ENCODE assay signal across 27 mouse cellular contexts in genomic region chr7:30436879-30437278, GRCm38 (mm10). TPM values are rescaled to one million over a fixed set of nuclear protein-coding genes. Genes with fewer than 3 reads are reported as not detected.
DNase-seq lines count a peak whose midpoint lies in the region; ATAC-seq and TF ChIP-seq lines count a peak whose summit lies in the region.
"Had no signal": no experiment of that assay in that cellular context is flagged by ENCODE, and none has a peak within 500 bp of the region (broad histone marks: within the 10 kb centered on the region; RNA-seq: fewer than 3 reads in every experiment).

No protein-coding gene starts in this region.

- TF ChIP-seq POLR2A in CH12.LX (IDR thresholded peaks at IDR 0.05; ENCODE audit: low read depth, low read length), result no peak

- no peak overlapping the region for H3K9ac ChIP-seq in lung, embryonic 14.5 days
- H3K9ac ChIP-seq in CH12.LX (ENCODE audit: insufficient read depth, low read depth), result no peak overlapping the region
- no peak overlapping the region for H3K9ac ChIP-seq in intestine, embryonic 15.5 days
- H3K9ac ChIP-seq in forebrain, embryonic 11.5 days (ENCODE audit: low read length), result no peak overlapping the region
- H3K9ac ChIP-seq: forebrain, embryonic 13.5 days; liver, embryonic 12.5 days; lung, embryonic 15.5 days; midbrain, embryonic 13.5 days; stomach, embryonic 15.5 days had no signal

- 15% methylated on average over 10 of the region's 10 CpGs for WGBS in lung, embryonic 14.5 days
- 29% methylated on average over 10 of the region's 10 CpGs for WGBS in intestine, embryonic 15.5 days
- 16% methylated on average over 10 of the region's 10 CpGs for WGBS in forebrain, embryonic 11.5 days

- H3K27me3 ChIP-seq in lung, embryonic 14.5 days (ENCODE audit: insufficient read depth, low read length), result no peaks in the 10 kb centered on the region
- H3K27me3 ChIP-seq in CH12.LX (replicated peaks), result peaks cover 70% of the 10 kb centered on the region
- peaks cover 63% of the 10 kb centered on the region for H3K27me3 ChIP-seq in megakaryocyte, embryonic 14.5 days (replicated peaks)
- peaks cover 4% of the 10 kb centered on the region; the same call in 1 of the 2 replicates for H3K27me3 ChIP-seq in intestine, embryonic 15.5 days (replicated peaks)
- no peaks in the 10 kb centered on the region for H3K27me3 ChIP-seq in forebrain, embryonic 11.5 days (ENCODE audit: control insufficient read depth, insufficient read depth, low read length)
- H3K27me3 ChIP-seq: lung, embryonic 15.5 days; midbrain, embryonic 13.5 days had no signal

- TF ChIP-seq CTCF in lung, embryonic 14.5 days (IDR thresholded peaks at IDR 0.05; ENCODE audit: low read depth), result no peak
- TF ChIP-seq CTCF in CH12.LX (conservative IDR thresholded peaks at IDR 0.05 in 1 of 2, IDR thresholded peaks at IDR 0.05 in 1 of 2; ENCODE audit: low read depth in 2 of 2, low read length in 2 of 2), result no peak

- no peak for TF ChIP-seq RAD21 in CH12.LX (IDR thresholded peaks at IDR 0.05; ENCODE audit: low read depth, low read length)

- H3K27ac ChIP-seq in lung, embryonic 14.5 days (ENCODE audit: low read depth), result no peak overlapping the region
- no peak overlapping the region for H3K27ac ChIP-seq in CH12.LX (ENCODE audit: insufficient read depth, low read depth)
- H3K27ac ChIP-seq in intestine, embryonic 15.5 days, result no peak overlapping the region
- no peak overlapping the region for H3K27ac ChIP-seq in forebrain, embryonic 11.5 days (ENCODE audit: low read depth, low read length)
- H3K27ac ChIP-seq: forebrain, embryonic 13.5 days; liver, embryonic 12.5 days; lung, embryonic 15.5 days; midbrain, embryonic 13.5 days; stomach, embryonic 15.5 days had no signal

- no peak overlapping the region for H3K4me3 ChIP-seq in lung, embryonic 14.5 days (ENCODE audit: low read depth, low read length)
- H3K4me3 ChIP-seq in CH12.LX (replicated peaks in 1 of 3; ENCODE audit: low read depth in 2 of 3, low read length in 2 of 3, poor library complexity in 1 of 3), result no peak overlapping the region
- peak overlapping the region; percentile 3 for H3K4me3 ChIP-seq in megakaryocyte, embryonic 14.5 days (replicated peaks)
- H3K4me3 ChIP-seq in intestine, embryonic 15.5 days (replicated peaks), result no peak overlapping the region
- no peak overlapping the region for H3K4me3 ChIP-seq in forebrain, embryonic 11.5 days (ENCODE audit: low read depth, low read length)
- H3K4me3 ChIP-seq: forebrain, embryonic 13.5 days; liver, embryonic 12.5 days; lung, embryonic 15.5 days; midbrain, embryonic 13.5 days; stomach, embryonic 15.5 days had no signal

- no peak for ATAC-seq in lung, embryonic 14.5 days (ENCODE audit: insufficient read depth)
- peak; percentile 32 for ATAC-seq in activated CD4-positive, CD25-positive, alpha-beta regulatory T cell, adult 4 months
- ATAC-seq in intestine, embryonic 15.5 days, result no peak
- no peak for ATAC-seq in forebrain, embryonic 11.5 days (replicated peaks; ENCODE audit: low FRiP score)
- ATAC-seq: forebrain, embryonic 13.5 days; hindbrain, embryonic 16.5 days; liver, embryonic 12.5 days; midbrain, embryonic 13.5 days had no signal

- dilution Hi-C loops in CH12.LX (cut with MboI; ENCODE audit: extremely low pct_ligation_motif_present, extremely low pct_unique_long_range_greater_than_20kb, low sequenced_read_pairs), result no loop called here

- H3K4me2 ChIP-seq in lung, embryonic 14.5 days, result no peak overlapping the region
- no peak overlapping the region for H3K4me2 ChIP-seq in CH12.LX (ENCODE audit: insufficient read depth, low read depth, poor library complexity, severe bottlenecking)
- H3K4me2 ChIP-seq in intestine, embryonic 15.5 days (replicated peaks), result no peak overlapping the region
- no peak overlapping the region for H3K4me2 ChIP-seq in forebrain, embryonic 11.5 days (ENCODE audit: low read depth, low read length, severe bottlenecking)
- H3K4me2 ChIP-seq: forebrain, embryonic 13.5 days; liver, embryonic 12.5 days; lung, embryonic 15.5 days; midbrain, embryonic 13.5 days; stomach, embryonic 15.5 days had no signal

- H3K9me3 ChIP-seq in lung, embryonic 14.5 days (ENCODE audit: low read depth, low read length), result no peaks in the 10 kb centered on the region
- H3K9me3 ChIP-seq in CH12.LX (replicated peaks; ENCODE audit: low read length), result no peaks in the 10 kb centered on the region
- H3K9me3 ChIP-seq in megakaryocyte, embryonic 14.5 days, result no peaks in the 10 kb centered on the region
- no peaks in the 10 kb centered on the region for H3K9me3 ChIP-seq in intestine, embryonic 15.5 days
- no peaks in the 10 kb centered on the region for H3K9me3 ChIP-seq in forebrain, embryonic 11.5 days (ENCODE audit: control insufficient read depth, low read length)
- H3K9me3 ChIP-seq: forebrain, embryonic 13.5 days; liver, embryonic 12.5 days; lung, embryonic 15.5 days; midbrain, embryonic 13.5 days; stomach, embryonic 15.5 days had no signal

- no peaks in the 10 kb centered on the region for H3K36me3 ChIP-seq in lung, embryonic 14.5 days (ENCODE audit: insufficient read depth)
- no peaks in the 10 kb centered on the region for H3K36me3 ChIP-seq in CH12.LX (replicated peaks in 1 of 2; ENCODE audit: control insufficient read depth in 1 of 2, insufficient read depth in 1 of 2, low read length in 1 of 2)
- no peaks in the 10 kb centered on the region for H3K36me3 ChIP-seq in megakaryocyte, embryonic 14.5 days (replicated peaks; ENCODE audit: low read length)
- no peaks in the 10 kb centered on the region for H3K36me3 ChIP-seq in intestine, embryonic 15.5 days
- H3K36me3 ChIP-seq in forebrain, embryonic 11.5 days (ENCODE audit: control insufficient read depth, insufficient read depth, low read length), result no peaks in the 10 kb centered on the region
- H3K36me3 ChIP-seq: liver, embryonic 12.5 days; lung, embryonic 15.5 days; stomach, embryonic 15.5 days had no signal

- peak; percentile 7 for DNase-seq in lung, embryonic 14.5 days
- DNase-seq in lung, adult 18-20 months, result no peak
- DNase-seq in CH12.LX (ENCODE audit: extremely low read depth), result no peak
- no peak for DNase-seq in spleen, postnatal 10 days (ENCODE audit: low spot score in 2 of 2)
- no peak for DNase-seq in forebrain, embryonic 11.5 days (ENCODE audit: low spot score)
- DNase-seq: adrenal gland, postnatal 10 days; B cell, adult 2 months; cerebellum, postnatal 14 days; gastrocnemius, postnatal 14 days; kidney, adult 2 months; kidney, postnatal 25 days; lung, postnatal 4 days; thymus, adult 18-20 months had no signal

- no peak for TF ChIP-seq EP300 in CH12.LX (IDR thresholded peaks at IDR 0.05; ENCODE audit: low read length)

- no peaks in the 10 kb centered on the region for H3K4me1 ChIP-seq in lung, embryonic 14.5 days (ENCODE audit: insufficient read depth)
- no peaks in the 10 kb centered on the region for H3K4me1 ChIP-seq in CH12.LX (ENCODE audit: control insufficient read depth in 1 of 2, insufficient read depth in 2 of 2)
- peaks cover 20% of the 10 kb centered on the region for H3K4me1 ChIP-seq in megakaryocyte, embryonic 14.5 days
- H3K4me1 ChIP-seq in intestine, embryonic 15.5 days (replicated peaks), result peaks cover 3% of the 10 kb centered on the region; the same call in 1 of the 2 replicates
- no peaks in the 10 kb centered on the region for H3K4me1 ChIP-seq in forebrain, embryonic 11.5 days (replicated peaks; ENCODE audit: control insufficient read depth, insufficient read depth, low read length)
- H3K4me1 ChIP-seq: forebrain, embryonic 13.5 days; liver, embryonic 12.5 days; stomach, embryonic 15.5 days had no signal

- in situ Hi-C loops in CH12.LX (cut with MboI; ENCODE audit: low pct_ligation_motif_present, low pct_unique_long_range_greater_than_20kb, low sequenced_read_pairs), result loop anchor here (5.0 kb wide), 2 partner anchors 35 to 75 kb away; partner anchors contain the start of gene Lrfn3

- H3K79me2 ChIP-seq in CH12.LX (replicated peaks; ENCODE audit: control insufficient read depth, extremely low read depth, insufficient read depth, poor library complexity, severe bottlenecking), result no peaks in the 10 kb centered on the region

RNA-seq across cellular contexts. Expression of gene Aplp1, which starts 8.5 kb away (rescaled TPM):
- polyA plus RNA-seq in lung, embryonic 14.5 days (2014; fragmentation: Nextera tagmentation; extraction: Ambion mirVana), result 22.3 and 22.6 TPM in 2 replicates
- total RNA-seq in CH12.LX (2012; rRNA removed), result 0.34 and 0.93 TPM in 2 replicates
- total RNA-seq in CH12.LX (2014; rRNA removed), result not detected in 2 replicates
- polyA plus RNA-seq in CH12.LX (2012; ENCODE audit: insufficient read length, low read depth), result 0.10 TPM in 1 of 2 replicates, not detected in the other
- 1 to 10 TPM; 3.0 to 4.3 TPM for polyA plus RNA-seq in activated CD4-positive, CD25-positive, alpha-beta regulatory T cell, adult 4 months (2017; shearing (Covaris generic))
- 2.1 and 5.5 TPM in 2 replicates for polyA plus RNA-seq in megakaryocyte, embryonic 14.5 days (2012; ENCODE audit: insufficient read depth, low replicate concordance)
- polyA plus RNA-seq in intestine, embryonic 15.5 days (2015; fragmentation: Nextera tagmentation; extraction: Ambion mirVana), result 39.0 and 40.8 TPM in 2 replicates
- 99.2 and 108 TPM in 2 replicates for polyA plus RNA-seq in forebrain, embryonic 11.5 days (2014; fragmentation: Nextera tagmentation; extraction: Ambion mirVana)
- total RNA-seq: hematopoietic stem cell, adult 5-6 weeks had no signal

RNA-seq across cellular contexts. Expression of gene Nfkbid, which starts 15.3 kb away (rescaled TPM):
- polyA plus RNA-seq in lung, embryonic 14.5 days (2014; fragmentation: Nextera tagmentation; extraction: Ambion mirVana), result 1.7 and 2.0 TPM in 2 replicates
- total RNA-seq in CH12.LX (2012; rRNA removed), result 133 and 161 TPM in 2 replicates
- total RNA-seq in CH12.LX (2014; rRNA removed), result 131 and 144 TPM in 2 replicates
- polyA plus RNA-seq in CH12.LX (2012; ENCODE audit: insufficient read length, low read depth), result 175 and 197 TPM in 2 replicates
- 10 to 100 TPM; 36.5 to 41.2 TPM for polyA plus RNA-seq in activated CD4-positive, CD25-positive, alpha-beta regulatory T cell, adult 4 months (2017; shearing (Covaris generic))
- 8.3 and 10.0 TPM in 2 replicates for polyA plus RNA-seq in megakaryocyte, embryonic 14.5 days (2012; ENCODE audit: insufficient read depth, low replicate concordance)
- 2.1 and 2.4 TPM in 2 replicates for polyA plus RNA-seq in intestine, embryonic 15.5 days (2015; fragmentation: Nextera tagmentation; extraction: Ambion mirVana)
- 1.3 and 1.6 TPM in 2 replicates for polyA plus RNA-seq in forebrain, embryonic 11.5 days (2014; fragmentation: Nextera tagmentation; extraction: Ambion mirVana)

RNA-seq across cellular contexts. Expression of gene Hcst, which starts 17.2 kb away (rescaled TPM):
- polyA plus RNA-seq in lung, embryonic 14.5 days (2014; fragmentation: Nextera tagmentation; extraction: Ambion mirVana), result 1.5 and 2.0 TPM in 2 replicates
- total RNA-seq in CH12.LX (2012; rRNA removed), result 8.0 and 11.9 TPM in 2 replicates
- total RNA-seq in CH12.LX (2014; rRNA removed), result 6.3 and 11.8 TPM in 2 replicates
- polyA plus RNA-seq in CH12.LX (2012; ENCODE audit: insufficient read length, low read depth), result 11.8 and 11.9 TPM in 2 replicates
- 100 to 1,000 TPM; 433 to 632 TPM for polyA plus RNA-seq in activated CD4-positive, CD25-positive, alpha-beta regulatory T cell, adult 4 months (2017; shearing (Covaris generic))
- polyA plus RNA-seq in megakaryocyte, embryonic 14.5 days (2012; ENCODE audit: insufficient read depth, low replicate concordance), result 11.1 and 14.2 TPM in 2 replicates
- polyA plus RNA-seq in intestine, embryonic 15.5 days (2015; fragmentation: Nextera tagmentation; extraction: Ambion mirVana), result 2.2 and 2.5 TPM in 2 replicates
- 1.0 TPM in 1 of 2 replicates, not detected in the other for polyA plus RNA-seq in forebrain, embryonic 11.5 days (2014; fragmentation: Nextera tagmentation; extraction: Ambion mirVana)
- total RNA-seq: heart, adult 8-10 months had no signal
- polyA plus RNA-seq: midbrain, embryonic 13.5 days; neural tube, embryonic 14.5 days had no signal

RNA-seq across cellular contexts. Expression of gene Kirrel2, which starts 20.6 kb away (rescaled TPM):
- not detected in 2 replicates for polyA plus RNA-seq in lung, embryonic 14.5 days (2014; fragmentation: Nextera tagmentation; extraction: Ambion mirVana)
- total RNA-seq in CH12.LX (2012; rRNA removed) (not detected in 2 replicates), CH12.LX (2014; rRNA removed) (not detected in 2 replicates)
- not detected in 2 replicates for polyA plus RNA-seq in CH12.LX (2012; ENCODE audit: insufficient read length, low read depth)
- polyA plus RNA-seq in activated CD4-positive, CD25-positive, alpha-beta regulatory T cell, adult 4 months (2017; shearing (Covaris generic)), result not detected
- not detected in 2 replicates for polyA plus RNA-seq in megakaryocyte, embryonic 14.5 days (2012; ENCODE audit: insufficient read depth, low replicate concordance)
- 2.0 and 3.0 TPM in 2 replicates for polyA plus RNA-seq in intestine, embryonic 15.5 days (2015; fragmentation: Nextera tagmentation; extraction: Ambion mirVana)
- 0.55 and 0.61 TPM in 2 replicates for polyA plus RNA-seq in forebrain, embryonic 11.5 days (2014; fragmentation: Nextera tagmentation; extraction: Ambion mirVana)
- total RNA-seq: adrenal gland, postnatal 10 days; gastrocnemius, postnatal 14 days; heart, adult 8-10 months; hematopoietic stem cell, adult 5-6 weeks had no signal
- polyA plus RNA-seq: limb, embryonic 11.5 days; lung, embryonic 15.5 days had no signal

RNA-seq across cellular contexts. Expression of gene Nphs1, which starts 21.2 kb away (rescaled TPM):
- 0.19 TPM in 1 of 2 replicates, not detected in the other for polyA plus RNA-seq in lung, embryonic 14.5 days (2014; fragmentation: Nextera tagmentation; extraction: Ambion mirVana)
- total RNA-seq in CH12.LX (2012; rRNA removed), result 2.1 and 2.4 TPM in 2 replicates
- not detected in 2 replicates for total RNA-seq in CH12.LX (2014; rRNA removed)
- polyA plus RNA-seq in CH12.LX (2012; ENCODE audit: insufficient read length, low read depth), result 1.0 TPM in 1 of 2 replicates, not detected in the other
- polyA plus RNA-seq in activated CD4-positive, CD25-positive, alpha-beta regulatory T cell, adult 4 months (2017; shearing (Covaris generic)), result under 1 TPM in 1 of 2 experiments, not detected in 1; 0.24 TPM
- not detected in 2 replicates for polyA plus RNA-seq in megakaryocyte, embryonic 14.5 days (2012; ENCODE audit: insufficient read depth, low replicate concordance)
- polyA plus RNA-seq in intestine, embryonic 15.5 days (2015; fragmentation: Nextera tagmentation; extraction: Ambion mirVana), result 1.3 and 3.3 TPM in 2 replicates
- 0.21 and 0.24 TPM in 2 replicates for polyA plus RNA-seq in forebrain, embryonic 11.5 days (2014; fragmentation: Nextera tagmentation; extraction: Ambion mirVana)
- total RNA-seq: adrenal gland, postnatal 10 days; gastrocnemius, postnatal 14 days; heart, adult 8-10 months had no signal
- polyA plus RNA-seq: heart, embryonic 16.5 days; lung, embryonic 15.5 days; neural tube, embryonic 14.5 days had no signal

Comparison
In these comparisons a context has a peak if more than half of its experiments do, and no peak if none do; other contexts are left out.
1. RNA of gene Hcst, which starts 17.2 kb away (polyA plus RNA-seq): 433 to 632 TPM in activated CD4-positive, CD25-positive, alpha-beta regulatory T cell, adult 4 months; 11.8 to 11.9 TPM in CH12.LX, 11.1 to 14.2 TPM in megakaryocyte, embryonic 14.5 days, 2.2 to 2.5 TPM in intestine, embryonic 15.5 days, 1.5 to 2.0 TPM in lung, embryonic 14.5 days and 1.0 TPM in forebrain, embryonic 11.5 days; every median in the first group is over 10 times any median in the second.